Mouse (Mus musculus) left cerebral cortex, postnatal 25 days (tissue): ENCODE data around the gene Mettl9. TPM values are rescaled to one million over a fixed set of nuclear protein-coding genes. Genes with fewer than 3 reads are reported as not detected.

Experiments used
- DNase-seq, 2 experiments: peaks; one replicate each; pipeline ENCODE4 v3.0.0; 2022; ENCODE audit warnings: low spot score in 2 of 2, mixed read lengths in 1 of 2
- intact Hi-C: fragments of 180-260 bp; cut with DNase I; formaldehyde crosslinking; loops from one replicate; pipeline ENCODE4 v1.15.1; 2025
- total RNA-seq, 2 experiments: library from RNA; stranded (reverse); gene quantifications; 2 replicates each; pipeline ENCODE4 v1.2.3; 2021

The Mettl9 gene
- total RNA-seq, 2 experiments from 2014 or later: 90.8 to 93.0 TPM

DNA sequence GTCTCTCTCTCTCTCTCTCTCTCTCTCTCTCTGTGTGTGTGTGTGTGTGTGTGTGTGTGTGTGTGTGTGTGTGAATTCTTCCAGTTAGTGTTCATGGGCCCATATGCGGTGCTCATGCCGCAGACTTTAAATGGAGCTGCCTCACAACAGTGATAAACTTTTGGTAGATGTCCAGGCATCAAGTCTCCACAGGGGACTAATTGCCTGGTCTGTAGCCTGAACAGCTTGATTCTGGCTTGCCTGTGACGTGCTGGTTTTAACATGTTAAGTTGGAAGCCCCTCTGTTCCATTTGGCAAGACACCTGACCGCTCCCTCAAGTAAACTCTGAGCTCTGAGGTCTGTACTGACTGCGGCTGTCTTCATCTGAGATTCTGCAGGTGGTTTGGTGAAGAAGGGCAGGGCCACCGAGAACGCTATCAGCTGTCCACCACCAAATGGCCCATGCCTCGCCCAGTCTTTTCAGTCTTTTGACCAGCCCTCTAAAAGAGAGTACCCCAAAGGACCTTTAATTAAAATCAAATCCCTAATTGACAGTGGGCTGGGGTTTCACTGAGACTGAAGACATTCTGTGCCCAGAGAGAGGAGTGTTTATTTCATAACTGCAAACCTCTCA lies 50.7 kb downstream of the Mettl9 start:
- intact Hi-C loops: no loop called here
- no peak for DNase-seq

GRCm38 (mm10) chr7:121085500-121085899 lies 51.3 kb downstream of the Mettl9 start:
- no peak for DNase-seq
- intact Hi-C loops: no loop called here

DNA sequence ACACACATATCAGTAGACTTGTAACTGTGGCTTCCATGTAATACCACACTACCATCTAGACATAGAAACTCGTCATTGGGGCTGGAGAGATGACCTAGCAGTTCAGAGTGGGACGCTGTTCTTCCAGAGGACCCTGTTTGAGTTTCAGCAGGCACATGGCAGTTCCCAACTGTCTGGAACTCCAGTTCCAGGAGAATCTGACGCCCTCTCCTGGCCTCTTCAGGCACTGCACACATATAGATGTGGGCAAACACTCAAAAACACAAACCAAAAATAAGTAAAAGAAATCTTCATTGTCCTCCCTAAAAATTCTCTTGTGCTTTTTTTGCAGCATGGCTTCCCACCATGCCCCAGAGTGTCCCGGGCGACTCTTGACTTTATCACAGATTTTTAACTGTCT lies 54.5 kb downstream of the Mettl9 start:
- intact Hi-C loops: no loop called here
- no peak for DNase-seq

DNA sequence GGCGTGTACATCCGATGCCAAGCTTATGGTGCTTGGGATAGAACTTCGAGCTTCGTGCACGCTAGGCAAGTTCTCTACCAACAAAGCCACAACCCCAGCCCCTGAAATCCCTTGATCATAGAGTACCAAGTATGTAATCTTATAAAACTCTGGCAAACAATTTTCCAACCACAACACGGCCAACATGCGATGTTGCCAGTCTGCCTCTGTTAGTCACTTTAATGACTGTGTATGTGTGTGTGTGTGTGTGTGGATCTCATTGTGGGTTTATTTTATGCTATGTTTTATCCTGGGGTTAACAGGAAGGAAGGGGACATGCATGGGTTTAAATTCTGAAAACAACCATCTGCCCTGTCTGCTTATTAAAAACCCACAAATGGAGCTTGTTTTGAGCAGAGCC lies 56.5 kb downstream of the Mettl9 start:
- intact Hi-C loops: no loop called here
- no peak for DNase-seq

DNA sequence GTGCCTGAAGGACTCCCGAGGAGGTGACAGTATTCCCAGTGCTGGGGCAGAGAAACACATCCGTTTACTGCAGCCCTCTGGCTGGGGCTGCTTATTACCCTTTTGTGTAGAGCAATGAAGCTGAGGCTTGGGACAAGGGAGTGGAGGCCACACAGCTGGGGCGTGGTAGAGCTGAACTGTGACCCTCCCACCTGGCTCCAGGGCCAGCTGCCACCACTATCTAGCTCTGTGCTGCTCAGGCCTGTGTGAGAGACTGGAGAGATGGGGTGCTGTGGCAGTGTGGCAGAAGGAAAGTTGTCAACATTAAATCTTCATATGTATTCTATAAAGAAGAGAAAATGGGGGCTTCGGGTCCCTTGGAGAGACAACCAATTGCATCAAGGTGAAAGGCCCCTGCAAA lies 58.8 kb downstream of the Mettl9 start:
- intact Hi-C loops: no loop called here

GRCm38 (mm10) chr7:121098614-121099389 lies 64.6 kb downstream of the Mettl9 start:
- no peak for DNase-seq
- intact Hi-C loops: no loop called here

More for the DNA sequence above, 58.8 kb downstream of the Mettl9 start:
- DNase-seq: no peak

- intact Hi-C loops: no loop called here
- DNase-seq: no peak
These were observed 73.6 kb downstream of the Mettl9 start for GRCm38 (mm10) chr7:121107851-121108250.

GRCm38 (mm10) chr7:121111321-121111720 lies 77.1 kb downstream of the Mettl9 start:
- intact Hi-C loops: no loop called here

GRCm38 (mm10) chr7:121111762-121112161 lies 77.5 kb downstream of the Mettl9 start:
- intact Hi-C loops: no loop called here
- DNase-seq: no peak

More at GRCm38 (mm10) chr7:121111321-121111720, 77.1 kb downstream of the Mettl9 start:
- no peak for DNase-seq

DNA sequence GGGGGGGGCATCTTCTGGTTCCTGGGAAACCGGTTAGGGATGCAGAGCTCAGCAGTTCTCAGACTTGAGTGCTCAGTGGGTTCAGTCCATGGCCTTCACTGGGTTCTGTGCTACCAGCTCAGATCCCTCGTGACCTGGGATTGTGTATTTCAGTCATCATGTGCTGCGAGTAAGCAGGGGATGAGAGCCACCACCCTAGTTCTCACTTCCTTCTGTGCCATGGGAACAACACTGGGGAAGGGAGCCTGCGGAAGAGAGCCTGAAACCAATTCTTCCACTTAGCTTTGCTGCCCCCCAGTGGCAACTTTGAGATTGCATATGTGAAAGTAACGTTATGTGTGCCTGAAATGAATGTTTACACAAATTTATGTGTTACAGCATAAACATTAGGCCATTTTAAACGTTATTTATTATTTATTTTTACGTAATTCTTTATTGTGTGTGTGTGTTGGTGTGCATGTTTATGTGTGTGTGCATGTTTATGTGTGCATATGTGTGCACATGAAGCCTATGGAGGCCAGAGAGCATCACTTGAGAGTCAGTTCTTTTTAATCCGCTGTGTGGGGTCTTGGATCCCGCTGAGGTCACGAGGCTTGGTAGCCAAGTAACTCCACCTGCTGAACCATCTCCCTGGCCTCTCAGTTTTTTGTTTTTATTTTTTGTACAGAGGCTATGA lies 86.0 kb downstream of the Mettl9 start:
- intact Hi-C loops: loop anchor here (1.0 to 2.0 kb wide), 2 partner anchors 42 to 185 kb away; no protein-coding TSS in a partner anchor
- DNase-seq: peak; percentile 88 to 89

Other genes starting within 250 kb of the Mettl9 start
- gene Gm5737, start 222.1 kb upstream of the Mettl9 start, total RNA-seq: not detected
- gene Eef2k, start 191.6 kb upstream of the Mettl9 start, total RNA-seq: 10 to 100 TPM; 28.6 to 30.7 TPM
- 10 to 100 TPM; 25.2 TPM for gene Polr3e, start 116.7 kb upstream of the Mettl9 start, total RNA-seq
- 1 to 10 TPM; 7.8 to 8.7 TPM for gene Cdr2, start 52.1 kb upstream of the Mettl9 start, total RNA-seq
- under 1 TPM; 0.41 TPM for gene Mfsd13b, start 51.9 kb upstream of the Mettl9 start, total RNA-seq
- gene Igsf6, start 40.1 kb downstream of the Mettl9 start, total RNA-seq: under 1 TPM; 0.28 to 0.48 TPM
- gene Otoa, start 47.2 kb downstream of the Mettl9 start, total RNA-seq: under 1 TPM; 0.27 to 0.57 TPM